Mouse (Mus musculus) frontal cortex, postnatal 25 days (tissue): ENCODE measurements at regions not wholly inside any gene's neighbourhood (a gene's known extent, or its start where the extent isn't known, plus 50 kb on each side); places are given as distances from the start of the nearest gene placed in this dataset.

Experiments used
- DNase-seq, 2 experiments: peaks; one replicate each; pipeline ENCODE4 v3.0.0; 2022; ENCODE audit warnings: low spot score in 2 of 2

DNA sequence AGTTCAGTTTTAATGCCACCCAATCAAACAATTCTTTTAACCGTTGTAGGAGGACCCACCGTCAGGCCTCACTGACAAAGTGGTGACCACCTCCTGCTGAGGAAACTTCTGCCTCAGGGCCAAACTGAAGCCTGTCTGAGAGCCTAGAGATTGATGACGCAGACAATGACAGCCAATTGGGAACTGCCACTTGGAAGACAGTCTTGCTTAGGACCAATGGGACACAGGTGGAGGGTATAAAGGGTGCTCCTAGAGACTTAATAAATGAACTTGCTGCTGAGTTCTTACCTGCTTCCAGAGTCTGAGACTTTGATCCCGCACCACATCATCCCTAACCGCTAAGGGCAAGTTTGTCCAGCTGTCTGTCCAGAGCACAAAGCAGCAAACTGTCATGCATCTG lies 80.0 kb downstream of the Tbx4 start:
- no peak for DNase-seq

- no peak for DNase-seq
Measured at GRCm38 (mm10) chr11:85970287-85970686, 84.1 kb downstream of the Tbx4 start.

DNA sequence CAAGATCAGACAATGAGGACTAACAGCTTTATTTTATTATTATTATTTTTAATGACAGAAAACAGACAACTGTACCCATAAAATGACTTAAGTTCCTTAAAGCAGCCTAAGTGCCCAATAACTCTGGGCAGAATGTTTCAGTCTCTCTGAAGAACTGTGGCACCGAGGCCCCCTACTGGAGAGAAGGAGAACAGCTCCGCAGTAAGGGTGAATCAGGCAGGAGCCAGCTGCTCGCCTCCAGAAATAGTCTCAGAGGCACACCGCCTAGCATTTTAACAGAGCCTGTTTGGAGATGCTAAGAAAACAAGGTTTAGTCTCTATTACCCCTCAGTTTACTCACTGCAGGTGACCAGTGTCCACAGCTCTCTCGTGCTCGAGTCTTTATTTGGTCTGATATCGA lies 86.2 kb downstream of the Tbx4 start:
- peak; percentile 32 to 41 for DNase-seq

DNA sequence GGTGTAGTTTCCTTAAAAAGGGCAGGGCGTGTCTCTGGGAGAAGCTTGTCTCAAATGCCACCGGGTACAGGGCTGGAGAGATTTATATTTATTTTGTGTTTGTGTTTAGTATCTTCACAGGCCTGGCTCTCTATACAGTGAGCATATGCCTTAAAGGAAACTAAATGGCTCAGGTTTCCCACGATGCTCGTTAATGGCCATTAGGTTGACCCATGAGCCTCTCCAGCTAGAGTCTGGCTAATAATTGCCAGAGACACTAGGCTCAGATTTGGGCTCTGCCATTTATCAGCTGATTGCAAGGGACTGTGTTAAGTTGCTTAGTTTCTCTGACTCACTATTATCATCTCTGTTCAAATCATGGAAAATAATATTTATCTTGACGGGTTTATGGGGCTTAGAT lies 87.5 kb downstream of the Tbx4 start:
- no peak for DNase-seq

GRCm38 (mm10) chr11:85976693-85977434 lies 90.6 kb downstream of the Tbx4 start:
- no peak for DNase-seq

GRCm38 (mm10) chr11:85980388-85980787 lies 94.2 kb downstream of the Tbx4 start:
- no peak for DNase-seq

GRCm38 (mm10) chr11:85981561-85981960 lies 95.3 kb downstream of the Tbx4 start:
- DNase-seq: no peak

- no peak for DNase-seq
Measured at GRCm38 (mm10) chr11:85986338-85986737, 100.1 kb downstream of the Tbx4 start.

- no peak for DNase-seq
Measured at GRCm38 (mm10) chr11:85987181-85987580, 101.0 kb downstream of the Tbx4 start.

- no peak for DNase-seq
Measured at GRCm38 (mm10) chr11:85989536-85989935, 103.3 kb downstream of the Tbx4 start.

DNA sequence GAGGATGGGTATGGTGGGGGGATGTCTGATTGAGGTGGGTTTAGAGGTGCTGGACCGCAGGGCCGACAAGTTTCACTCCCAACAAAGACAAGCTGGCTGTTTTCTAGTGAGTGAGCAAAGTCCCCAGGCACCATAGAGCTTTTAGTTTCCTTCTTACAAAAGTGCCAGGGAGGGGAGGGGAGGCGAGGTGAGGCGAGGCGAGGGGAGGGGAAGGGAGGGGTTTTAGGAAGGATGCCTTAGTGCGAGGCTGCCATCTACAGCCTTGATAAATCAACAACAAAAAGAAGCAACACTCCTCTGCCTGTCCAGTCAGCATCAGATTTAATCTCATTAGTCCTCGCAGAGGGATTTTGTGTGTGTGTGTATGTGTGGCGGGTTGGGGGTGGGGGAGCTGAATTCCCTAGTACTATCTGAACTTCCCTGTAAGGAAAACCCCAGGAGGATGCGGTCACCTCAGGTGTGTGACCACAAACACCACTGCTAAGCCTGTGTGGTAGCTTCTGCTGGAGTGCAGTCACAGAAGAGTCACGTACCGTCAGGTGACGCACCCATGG lies 103.8 kb downstream of the Tbx4 start:
- DNase-seq: no peak

DNA sequence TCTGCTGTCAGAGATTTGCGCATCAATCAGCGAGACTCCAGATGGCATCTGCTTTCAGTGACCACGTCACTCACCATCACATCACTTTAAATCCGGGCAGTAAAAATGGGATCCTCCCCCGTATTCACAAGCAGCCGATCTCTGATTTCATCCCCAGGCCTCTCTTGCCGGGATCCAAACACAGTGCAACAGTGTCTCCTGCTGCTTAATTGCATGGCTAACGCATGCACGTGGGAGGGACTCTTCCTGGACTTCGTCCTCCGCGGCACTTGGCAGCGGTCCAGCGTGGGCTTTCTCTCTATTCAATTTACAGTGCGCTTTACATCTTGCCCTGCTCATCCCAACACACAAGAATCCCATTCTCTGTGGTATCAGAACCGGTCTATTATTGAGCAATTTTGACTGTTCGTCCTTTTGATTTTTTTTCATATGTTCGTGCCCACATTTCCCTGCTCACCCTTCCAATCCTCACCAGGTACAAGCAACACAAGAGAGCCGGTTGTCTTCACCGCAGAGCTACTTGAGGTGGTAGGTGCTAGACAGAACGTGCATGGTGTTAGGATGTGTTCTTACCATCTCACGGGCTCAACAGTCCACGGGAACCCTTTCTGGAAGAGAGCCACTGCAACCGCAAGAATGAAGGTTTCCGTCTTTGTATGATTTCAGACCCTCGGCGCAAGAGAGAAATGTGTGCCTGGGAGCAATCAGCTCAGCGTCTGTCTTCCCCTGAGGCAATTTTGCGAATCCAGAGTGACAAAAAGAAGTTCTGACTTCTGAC lies 109.3 kb downstream of the Tbx4 start:
- DNase-seq: peak; percentile 14 to 20

- no peak for DNase-seq
Measured at GRCm38 (mm10) chr11:85996686-85997085, 110.5 kb downstream of the Tbx4 start.

- DNase-seq: no peak
Measured at GRCm38 (mm10) chr11:86003341-86003740, 117.1 kb downstream of the Tbx4 start.

DNA sequence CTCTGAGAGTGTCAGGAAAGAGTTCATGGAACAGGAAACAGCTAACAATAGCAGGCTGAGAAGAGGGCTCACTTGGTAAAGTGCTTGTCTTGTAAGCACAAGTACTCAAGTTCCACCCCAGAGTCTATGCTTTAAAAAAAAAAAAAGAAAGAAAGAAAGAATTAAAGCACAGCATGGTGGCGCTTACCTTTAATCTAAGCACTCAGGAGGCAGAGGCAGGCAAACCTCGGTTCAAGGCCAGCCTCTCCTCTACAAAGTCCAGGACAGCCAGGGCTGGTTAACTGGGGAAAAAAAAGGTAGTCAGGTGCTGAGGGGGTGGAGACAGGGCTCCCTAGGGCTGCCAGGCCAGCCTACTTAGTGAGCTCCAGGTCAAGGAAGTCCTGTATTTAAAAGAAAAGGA lies 119.1 kb downstream of the Tbx4 start:
- no peak for DNase-seq

- DNase-seq: no peak
Measured at GRCm38 (mm10) chr11:86005899-86006445, 119.8 kb downstream of the Tbx4 start.

DNA sequence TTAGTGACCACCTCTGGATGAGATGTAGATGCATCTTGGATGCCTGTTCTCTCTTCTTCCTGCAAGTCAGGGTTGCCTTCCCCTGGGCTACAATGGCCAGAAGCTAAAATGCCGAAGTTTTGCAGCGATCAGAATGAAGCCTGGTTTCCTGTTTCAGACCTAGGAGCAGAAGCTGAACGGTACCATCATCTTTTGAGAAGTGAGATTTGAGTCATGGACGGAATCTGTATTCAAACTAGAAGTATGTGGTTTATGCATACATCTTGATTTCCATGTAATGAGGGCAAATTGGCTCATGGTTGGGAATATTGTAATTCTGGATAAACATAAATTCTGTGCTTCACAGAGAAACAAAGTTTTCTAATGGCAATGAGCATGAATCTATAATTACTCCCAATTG lies 120.6 kb downstream of the Tbx4 start:
- no peak for DNase-seq
